Mouse (Mus musculus) mouse trophoblast stem cell (cell line): Measurements from ENCODE around the gene Wsb2.
"Not testable (repeated sequence)": the region's sequence is repeated elsewhere in the genome, so short reads cannot be mapped to it uniquely, and the experiment has no call there.

Experiments used
- in situ Hi-C, 2 experiments: fragments of 300-500 bp; cut with MseI, MboI; formaldehyde crosslinking; loops; 2 replicates in 1 of 2; 3 replicates in 1 of 2; pipeline ENCODE4 v1.15.1; 2025

Gene Wsb2

DNA sequence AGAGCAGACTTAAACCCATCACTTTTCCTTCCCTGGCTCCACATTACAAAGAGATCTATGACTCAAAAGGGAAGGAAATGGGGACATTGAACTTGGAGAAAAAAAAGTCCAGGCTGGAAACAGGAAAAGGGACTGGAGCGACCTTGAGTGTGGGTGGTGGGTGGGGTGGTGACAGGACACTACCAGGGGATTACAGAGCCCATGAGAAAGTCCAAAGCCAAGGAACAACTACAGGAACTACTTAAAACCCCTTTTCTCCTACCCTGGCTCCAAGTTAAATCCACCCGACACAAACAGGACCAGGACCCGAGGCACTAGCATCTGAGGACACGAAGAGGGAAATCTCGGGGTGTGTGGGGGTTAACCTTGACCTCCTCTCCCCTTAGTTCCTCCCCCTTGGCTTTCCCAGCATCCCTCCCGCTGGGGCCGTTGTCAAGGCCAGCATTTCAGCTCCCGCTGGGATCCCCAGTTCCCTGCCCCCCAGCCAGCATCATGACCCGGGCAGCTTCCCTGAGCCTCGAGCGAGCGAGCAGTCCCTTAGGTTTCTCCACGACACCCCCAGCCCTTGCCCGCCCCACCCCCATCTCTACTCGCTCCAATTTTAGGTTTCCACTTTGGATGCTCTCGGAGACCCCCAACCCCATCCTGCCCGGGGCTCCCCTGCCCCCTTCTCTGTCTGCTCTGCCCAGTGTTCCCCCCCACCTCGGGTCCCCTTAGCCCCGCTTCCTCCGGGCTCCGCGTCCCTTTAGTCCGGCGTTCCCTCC, 557 bp upstream of the Wsb2 start:
- in situ Hi-C loops: no loop called here

DNA sequence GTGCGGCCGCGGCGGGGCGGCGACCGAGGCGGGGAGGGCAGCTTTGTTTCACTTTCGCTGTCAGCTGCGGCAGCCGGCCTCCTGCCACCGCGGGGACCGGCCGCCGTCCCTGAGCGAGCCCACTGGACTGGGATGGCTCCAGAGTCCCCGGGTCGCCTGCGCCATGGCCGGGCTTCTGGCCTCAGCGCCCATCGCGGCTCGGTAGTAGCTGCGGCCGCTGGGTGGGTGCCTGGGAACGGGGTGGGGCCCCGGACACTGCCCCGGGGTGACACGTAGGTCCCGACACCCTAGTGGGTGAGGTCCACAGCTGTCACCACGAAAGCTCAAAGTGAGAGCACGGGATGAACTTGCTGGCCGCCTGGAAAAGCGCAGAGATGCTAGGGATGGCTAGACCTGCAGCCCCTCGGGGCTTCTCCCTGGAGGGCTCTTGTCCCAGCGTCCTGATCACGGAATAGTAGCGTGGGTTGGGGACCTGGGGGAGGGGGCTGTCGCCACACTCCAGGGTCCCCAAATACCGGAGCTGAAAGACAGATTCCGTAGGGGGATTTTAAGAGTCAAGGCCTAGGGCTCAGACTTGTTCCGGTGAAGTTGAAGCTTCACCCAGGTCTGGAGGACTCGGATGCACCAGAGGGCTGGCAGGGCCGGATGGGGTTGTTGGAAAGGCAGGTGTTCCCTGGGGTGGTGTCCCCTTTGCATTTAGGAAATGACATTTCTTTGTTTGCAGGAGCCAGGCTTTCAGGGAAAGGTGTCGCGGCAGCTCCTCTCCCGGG, 559 bp downstream of the Wsb2 start:
- in situ Hi-C loops: no loop called here

DNA sequence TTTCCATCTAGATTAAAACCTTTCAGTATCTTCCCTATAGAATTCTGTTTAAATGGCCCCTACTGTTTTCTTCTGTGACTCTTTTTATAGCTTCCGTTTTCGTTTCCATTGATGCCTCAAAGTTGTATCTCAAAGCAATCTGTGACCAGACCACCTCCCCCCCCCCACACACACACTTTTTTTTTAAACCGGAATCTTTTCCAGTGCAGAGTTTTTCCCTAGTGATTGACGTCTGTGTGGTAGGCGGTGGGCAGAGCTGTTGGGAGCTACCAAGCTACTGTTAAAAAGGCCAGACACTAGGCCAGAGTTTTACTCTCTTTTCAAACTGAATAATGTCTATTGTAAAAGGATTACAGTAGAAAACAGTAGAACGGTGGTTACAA, 1.1 kb downstream of the Wsb2 start:
- in situ Hi-C loops: no loop called here

DNA sequence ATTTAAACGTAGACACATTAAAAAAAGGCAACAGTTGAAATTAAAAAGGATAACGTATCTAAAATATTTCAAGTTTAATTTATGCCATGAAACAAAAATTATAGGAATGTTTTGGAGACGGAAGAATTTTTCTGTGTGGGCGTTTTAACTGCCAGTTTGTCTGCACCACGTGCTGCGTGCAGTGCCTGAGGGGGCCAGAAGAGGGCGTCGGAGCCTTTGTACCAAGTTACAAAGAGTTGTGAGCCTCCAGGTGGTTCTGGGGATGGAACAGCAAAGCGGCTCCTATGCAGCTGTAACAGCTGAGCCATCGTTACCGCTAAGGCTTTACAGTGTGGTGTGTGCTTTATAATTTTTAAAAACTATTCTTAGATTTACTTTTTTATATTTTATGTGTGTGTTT, 1.6 kb downstream of the Wsb2 start:
- in situ Hi-C loops: no loop called here

DNA sequence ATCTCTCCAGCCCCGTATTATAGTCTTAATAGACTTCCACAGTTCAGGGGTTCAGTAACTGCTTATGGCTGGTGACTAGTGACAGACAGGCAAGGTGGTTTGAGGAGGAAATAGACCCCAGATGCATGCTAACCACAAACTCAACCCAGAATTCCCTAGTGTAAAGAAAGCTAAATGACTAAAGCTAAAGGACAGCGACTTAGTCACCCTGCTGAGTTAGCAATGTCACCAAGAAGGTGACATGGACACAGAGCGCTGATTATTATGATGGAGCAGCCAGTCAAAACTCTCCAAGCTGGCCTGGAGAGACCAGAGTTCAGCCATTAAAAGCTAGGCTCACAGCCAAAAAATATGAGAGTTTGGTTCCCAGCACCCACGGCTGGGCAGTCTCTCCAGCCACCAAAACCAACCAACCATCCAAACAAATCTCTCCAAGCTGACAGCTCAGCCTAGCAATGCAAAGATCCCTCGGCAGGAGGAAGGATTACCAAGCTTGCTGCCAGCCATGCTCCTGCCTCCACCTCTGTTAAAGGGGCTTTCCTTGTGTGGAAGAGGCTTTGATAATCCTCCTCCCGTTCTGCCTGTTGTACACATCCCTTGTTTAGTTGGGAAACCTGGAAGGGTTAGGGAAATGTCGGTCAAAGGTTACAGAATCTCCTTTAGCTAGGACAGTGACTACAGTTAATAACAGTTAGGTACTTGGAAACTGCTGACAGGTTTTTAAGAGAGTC, 2.6 kb downstream of the Wsb2 start:
- in situ Hi-C loops: no loop called here

DNA sequence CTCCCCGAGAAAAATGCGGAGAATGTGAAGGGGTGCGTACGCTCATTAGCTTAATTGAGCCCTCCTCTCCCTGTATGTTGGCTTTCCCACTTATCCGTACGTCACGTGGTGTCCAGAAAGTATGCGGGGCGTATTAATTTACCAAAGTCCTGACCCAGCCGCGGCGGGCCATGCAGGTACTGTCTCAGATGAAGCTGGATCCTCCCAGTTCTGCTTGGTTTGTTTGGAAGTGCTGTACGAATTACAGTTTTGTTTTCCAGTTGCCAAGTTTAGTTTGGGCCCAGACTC, 3.1 kb downstream of the Wsb2 start:
- in situ Hi-C loops: no loop called here

DNA sequence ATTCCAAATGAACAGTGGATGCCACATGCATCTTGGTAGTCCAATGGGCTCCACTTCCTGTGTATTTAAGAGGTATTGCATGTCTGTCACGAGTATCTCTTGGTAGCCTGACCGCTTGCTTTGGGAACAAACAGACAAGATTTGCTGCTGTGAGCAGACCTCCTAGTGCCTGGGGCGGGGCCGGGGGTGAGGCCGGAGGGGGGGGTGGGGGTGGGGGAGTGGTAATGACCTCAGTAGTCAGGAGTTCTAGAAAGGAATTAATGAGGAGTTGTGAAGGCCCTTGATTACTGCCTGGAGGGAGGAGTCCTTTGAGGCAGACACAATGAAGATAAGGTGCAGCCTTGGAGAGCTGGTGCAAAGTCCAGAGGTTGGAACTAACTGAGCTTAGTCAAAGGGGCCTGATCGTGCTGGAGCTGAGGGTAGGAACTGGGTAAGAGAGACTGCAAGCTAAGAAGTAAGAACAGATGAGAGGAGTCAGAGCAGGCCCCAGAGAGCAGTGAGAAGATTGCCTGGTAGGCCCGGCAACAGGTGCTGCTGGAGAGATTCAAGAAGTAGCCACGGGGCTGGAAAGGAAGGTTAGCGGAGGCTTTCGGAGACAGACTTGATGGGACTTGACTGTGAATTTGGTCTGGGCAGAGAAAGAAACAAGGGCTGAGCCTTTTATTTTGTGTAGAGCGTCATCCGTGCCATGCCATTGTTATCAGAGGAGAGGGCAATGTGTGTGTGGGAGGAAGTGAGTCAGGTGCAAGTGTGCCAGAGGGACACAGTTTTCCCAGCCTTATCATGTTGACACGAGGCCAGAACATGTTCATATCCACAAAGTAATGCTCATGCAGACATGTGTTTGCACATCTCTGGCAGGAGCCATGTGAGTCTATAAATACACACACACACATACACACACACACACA, 3.8 kb downstream of the Wsb2 start:
- in situ Hi-C loops: no loop called here

DNA sequence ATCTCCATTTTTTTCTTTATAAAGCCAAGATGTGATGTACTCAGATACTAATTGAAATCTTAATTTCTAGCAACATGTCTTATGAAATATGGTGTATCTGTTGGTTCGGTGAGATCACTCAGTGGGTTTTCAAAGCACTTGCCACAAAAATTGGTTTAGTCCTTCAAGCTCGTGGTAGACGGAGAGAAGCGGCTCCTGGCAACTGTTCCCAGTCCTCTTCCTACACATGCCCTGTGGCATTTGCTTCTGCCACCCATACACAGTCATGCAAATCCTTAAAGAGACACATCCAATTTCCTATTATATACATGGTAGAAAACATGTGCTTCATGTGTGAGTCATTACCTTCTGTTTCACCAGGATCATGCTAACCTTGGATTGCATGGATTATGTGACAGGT, 4.5 kb downstream of the Wsb2 start:
- in situ Hi-C loops: no loop called here

DNA sequence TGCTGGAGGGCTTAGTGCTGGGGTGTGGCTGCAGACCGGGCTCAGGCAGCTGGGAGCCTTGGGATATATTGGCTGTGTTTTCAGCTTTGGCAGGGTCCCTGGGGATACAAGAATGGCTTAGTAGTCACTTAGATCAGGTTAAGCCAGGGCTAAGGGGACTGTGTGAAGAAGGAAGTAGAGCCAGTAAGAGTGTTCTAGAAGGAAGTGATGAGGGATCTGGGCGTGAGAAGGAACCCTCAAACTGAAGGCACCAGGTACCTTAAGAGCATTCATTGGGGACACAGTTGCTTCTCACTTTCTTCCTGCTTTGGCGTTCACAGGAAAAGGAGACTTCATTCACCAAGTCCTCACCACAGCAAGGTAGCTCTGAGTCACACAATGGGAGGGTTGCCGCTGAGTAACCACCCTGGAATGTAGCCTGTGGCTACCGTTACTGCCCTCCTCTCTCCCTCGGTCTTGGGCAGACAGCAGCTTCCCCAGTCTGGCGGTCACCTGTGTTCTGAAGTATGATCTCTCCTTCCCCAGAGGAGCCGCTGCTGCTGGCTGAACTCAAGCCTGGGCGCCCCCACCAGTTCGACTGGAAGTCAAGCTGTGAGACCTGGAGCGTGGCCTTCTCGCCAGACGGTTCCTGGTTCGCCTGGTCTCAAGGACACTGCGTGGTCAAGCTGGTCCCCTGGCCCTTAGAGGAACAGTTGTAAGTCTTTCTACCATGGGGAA, 6.1 kb downstream of the Wsb2 start:
- in situ Hi-C loops: no loop called here

DNA sequence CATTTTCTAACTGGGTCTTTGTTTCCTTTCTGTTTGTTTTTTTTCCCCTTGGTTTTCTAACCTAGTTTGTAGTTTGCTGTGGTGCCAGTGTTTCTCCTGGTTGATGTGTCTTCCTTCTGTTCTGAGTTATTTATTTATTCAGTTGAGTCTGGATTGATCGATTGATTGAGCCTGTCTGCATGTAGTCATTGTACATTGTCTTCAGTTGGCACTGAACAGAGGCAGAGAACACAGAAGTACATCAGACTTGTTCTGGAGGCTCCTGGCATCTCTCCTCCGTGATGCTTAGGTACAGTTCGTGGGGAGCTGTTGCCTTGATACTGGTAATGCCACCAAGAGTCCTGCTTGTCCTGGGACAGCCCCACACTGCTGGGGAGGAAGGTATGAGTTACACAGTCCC, 7.7 kb downstream of the Wsb2 start:
- in situ Hi-C loops: no loop called here

DNA sequence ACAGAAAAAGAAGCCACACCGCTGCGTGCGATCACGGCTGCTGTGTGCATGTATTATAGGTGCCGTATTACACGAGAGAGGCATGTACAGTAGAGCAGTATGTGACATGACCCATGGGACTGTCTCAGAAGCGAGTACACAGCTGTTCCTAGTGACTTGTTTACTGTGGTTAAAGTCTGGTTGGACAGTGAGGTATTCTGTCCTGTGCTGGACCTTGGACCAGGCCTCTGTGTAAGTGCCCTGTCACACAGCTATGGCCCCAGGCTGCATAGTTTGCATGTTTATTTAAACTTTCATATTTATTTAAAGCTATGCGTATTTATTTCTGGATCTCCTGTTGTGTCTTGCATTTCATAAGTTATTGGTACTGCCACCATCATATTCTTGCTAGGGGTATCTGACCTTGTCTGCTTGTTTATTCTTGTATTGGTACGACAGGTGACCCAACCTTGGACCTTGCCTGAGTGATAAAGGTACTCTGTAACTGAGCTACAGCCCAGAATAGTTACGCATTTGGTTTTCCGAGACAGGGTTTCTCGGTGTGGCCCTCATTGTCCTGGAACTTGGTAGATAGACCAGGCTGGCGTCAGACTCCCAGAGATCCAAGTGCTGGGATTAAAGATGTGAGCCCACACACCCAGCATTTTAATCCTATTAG, 8.9 kb downstream of the Wsb2 start:
- in situ Hi-C loops: no loop called here

DNA sequence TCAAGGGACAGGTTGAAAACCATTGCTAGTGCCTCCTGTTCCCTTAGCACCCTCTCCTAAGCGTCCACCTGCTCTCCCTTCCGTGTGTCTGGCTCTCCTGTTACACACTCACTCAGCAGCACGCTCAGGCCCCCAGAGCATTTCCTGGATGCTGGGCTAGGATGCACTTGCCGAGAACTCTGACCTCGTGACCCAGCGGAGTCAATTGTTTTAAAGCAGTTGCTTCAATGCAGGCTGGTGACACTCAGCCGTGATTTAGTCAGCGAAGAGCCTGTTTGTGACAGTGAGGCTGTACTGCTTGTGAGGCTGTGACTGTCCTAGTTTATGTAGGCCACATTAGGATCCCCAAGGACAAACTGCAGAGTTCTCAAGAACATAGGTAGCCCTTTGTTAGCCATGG, 10.1 kb downstream of the Wsb2 start:
- in situ Hi-C loops: no loop called here

DNA sequence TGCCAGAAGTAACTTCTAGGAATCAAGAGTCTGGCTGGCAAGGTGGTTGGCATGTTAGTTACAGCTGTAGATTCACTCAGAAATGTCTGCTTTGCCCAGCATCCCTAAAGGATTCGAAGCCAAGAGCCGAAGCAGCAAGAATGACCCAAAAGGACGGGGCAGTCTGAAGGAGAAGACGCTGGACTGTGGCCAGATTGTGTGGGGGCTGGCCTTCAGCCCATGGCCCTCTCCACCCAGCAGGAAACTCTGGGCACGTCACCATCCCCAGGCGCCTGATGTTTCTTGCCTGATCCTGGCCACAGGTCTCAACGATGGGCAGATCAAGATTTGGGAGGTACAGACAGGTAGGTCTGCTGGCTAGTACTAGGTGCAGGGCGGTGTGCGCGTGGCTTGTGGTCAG, 13.5 kb downstream of the Wsb2 start:
- in situ Hi-C loops: no loop called here

DNA sequence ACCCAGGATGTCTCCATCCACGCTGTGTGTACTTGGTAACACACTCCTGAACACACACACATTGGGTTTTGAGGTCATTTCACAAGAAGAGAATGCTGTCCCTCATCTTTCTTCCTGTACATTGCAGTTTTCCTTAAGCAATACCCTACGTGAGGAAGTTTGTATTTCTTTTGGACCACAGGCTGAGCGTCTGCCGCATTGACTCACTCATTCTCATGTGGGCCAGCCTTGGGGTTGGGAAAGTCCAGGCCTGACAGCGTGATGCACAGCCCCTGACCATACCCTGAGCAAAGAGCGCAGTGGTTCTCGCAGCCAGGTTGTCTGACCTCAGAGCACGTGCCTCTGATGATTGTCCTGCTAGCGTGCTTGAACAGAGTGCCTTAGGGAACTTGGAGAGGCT, 16.3 kb downstream of the Wsb2 start:
- in situ Hi-C loops: no loop called here

DNA sequence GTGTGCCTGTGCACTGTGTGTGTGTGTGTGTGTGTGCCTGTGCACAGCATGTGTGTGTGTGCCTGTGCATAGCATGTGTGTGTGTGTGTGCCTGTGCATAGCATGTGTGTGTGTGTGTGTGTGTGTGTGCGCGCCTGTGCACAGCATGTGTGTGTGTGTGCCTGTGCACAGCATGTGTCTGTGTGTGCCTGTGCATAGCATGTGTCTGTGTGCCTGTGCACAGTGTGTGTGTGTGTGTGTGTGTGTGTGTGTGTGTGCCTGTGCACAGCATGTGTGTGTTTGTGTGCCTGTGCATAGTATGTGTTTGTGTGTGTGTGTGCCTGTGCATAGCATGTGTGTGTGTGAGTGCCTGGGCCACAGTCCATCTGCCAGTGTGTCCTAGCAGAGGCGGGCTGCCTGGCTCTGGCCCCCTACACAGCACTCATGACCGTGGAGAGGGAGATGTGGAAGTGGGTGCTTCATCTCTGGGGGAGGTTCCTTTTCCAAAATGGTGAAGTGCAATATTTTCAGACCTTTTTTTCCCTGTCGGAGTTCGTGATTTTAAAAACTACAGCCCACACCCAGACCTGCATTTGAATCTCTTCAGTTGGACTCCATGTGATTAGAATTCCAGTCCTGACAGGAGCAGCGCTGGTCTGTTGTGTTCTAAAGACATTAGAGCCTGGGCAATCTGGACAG, 17.4 kb downstream of the Wsb2 start:
- in situ Hi-C loops: no loop called here

DNA sequence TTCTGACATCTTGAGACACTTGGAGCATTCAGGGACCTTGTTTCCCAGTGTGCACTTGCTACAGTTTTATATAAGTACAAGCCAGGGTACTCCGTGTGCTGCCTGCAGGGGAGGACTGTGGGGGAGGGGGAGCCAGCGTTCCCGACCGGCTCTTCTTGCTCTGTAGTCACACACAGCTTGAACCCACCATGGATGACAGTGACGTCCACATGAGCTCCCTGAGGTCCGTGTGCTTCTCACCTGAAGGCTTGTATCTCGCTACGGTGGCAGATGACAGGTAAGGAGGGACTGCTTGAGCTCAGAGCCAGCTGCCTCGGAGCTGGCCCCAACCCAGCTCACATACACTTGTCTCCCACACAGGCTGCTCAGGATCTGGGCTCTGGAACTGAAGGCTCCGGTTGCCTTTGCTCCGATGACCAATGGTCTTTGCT, 19.2 kb downstream of the Wsb2 start:
- in situ Hi-C loops: no loop called here

DNA sequence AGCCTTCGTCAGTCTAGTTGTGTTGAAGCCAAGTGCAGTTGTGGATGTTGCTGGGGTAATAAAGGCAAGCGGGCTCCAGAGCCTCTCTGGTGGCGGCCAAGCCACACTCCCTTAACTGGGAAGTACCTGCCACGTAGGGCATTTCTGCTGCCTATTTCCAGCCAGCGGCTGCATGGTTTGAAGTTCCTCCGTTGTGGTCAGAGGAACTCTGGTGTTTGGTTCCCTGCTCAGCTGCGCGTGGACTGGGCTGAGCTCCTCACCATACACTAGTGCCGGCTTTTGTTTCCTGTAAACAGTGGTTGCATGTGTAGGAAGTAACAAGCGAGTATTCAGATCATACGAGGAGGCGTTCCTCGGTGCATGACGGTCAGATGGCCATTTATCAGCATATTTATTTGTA, 20.6 kb downstream of the Wsb2 start:
- in situ Hi-C loops: not testable (repeated sequence)

DNA sequence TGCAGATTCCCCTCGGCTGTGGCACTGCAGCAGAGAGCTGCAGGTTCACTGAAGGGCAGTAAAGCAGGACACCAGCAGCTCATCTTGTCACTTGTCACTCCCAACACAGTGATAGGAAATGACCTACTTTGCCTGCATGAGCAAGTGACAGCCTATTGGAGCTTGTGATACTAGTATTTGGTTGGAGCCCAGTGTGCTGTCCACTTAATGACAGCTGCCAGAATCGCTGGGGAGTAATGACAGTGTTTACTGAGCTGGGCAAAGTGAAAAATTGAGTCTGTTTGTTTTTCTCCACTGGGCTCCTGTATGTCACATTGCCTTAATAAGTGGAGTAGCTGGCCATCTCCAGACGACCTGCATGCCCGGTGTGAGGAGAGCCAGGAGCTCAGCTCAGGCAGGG, 23.1 kb downstream of the Wsb2 start:
- in situ Hi-C loops: no loop called here

DNA sequence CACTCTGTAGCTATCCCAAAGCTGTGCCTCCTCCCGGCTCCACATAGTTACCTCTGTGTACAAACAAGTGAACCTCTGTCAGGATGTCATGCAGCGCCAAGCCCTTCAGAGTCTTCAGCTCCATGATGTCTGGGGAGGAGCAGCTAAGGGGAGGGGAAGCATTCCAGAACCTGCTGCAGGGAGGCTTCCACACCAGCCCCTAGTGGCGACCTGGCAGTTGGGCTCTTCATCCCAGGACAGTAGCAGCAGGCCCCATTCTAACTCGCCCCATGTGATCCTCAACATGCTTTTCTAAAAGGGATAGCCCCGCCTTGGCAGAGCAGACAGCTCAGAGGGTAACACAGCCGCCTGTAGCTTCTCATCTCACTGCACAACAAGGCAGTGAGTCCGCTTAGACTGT, 24.7 kb downstream of the Wsb2 start:
- in situ Hi-C loops: no loop called here

DNA sequence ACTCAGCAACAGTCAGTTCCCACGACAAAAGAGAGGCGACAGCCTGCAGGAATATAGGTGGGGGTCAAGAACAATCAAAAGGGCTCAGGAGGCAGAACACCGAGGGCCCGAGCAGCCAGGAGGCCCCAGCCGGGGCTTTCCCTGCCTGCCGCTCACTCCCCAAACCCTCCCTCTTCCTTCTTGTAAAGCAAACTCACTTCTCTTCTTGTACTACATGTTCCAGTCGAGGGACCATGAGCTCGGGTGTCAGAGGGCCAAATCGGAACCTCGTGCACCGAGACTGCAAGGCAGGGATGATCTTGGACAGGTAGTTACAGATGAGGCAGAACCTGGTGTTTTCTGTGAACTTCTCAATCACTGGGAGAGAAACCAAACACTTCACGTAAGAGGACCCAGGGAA, 26.1 kb downstream of the Wsb2 start:
- in situ Hi-C loops: no loop called here
